Mouse (Mus musculus) spleen, embryonic (tissue): ENCODE measurements around the gene Trim25.

Experiments
- CTCF ChIA-PET: fragments of 350-600 bp; sonication (Branson Sonifier 250); formaldehyde crosslinking; loops from one replicate; lab custom pipeline; 2022; lab: Charles Lee

Trim25 gene

GRCm38 (mm10) chr11:89021687-89022086 is 22.5 kb downstream of the Trim25 start:
- CTCF ChIA-PET: interaction anchor here (0.6 to 0.8 kb wide), 2 partner anchors 14 to 21 kb away, joined by 3 read pairs; no protein-coding TSS in a partner anchor

- CTCF ChIA-PET: interaction anchor here (0.6 to 0.8 kb wide), 3 partner anchors 15 to 39 kb away, joined by 3 read pairs; no protein-coding TSS in a partner anchor
These were observed 23.1 kb downstream of the Trim25 start for GRCm38 (mm10) chr11:89022120-89022731.

GRCm38 (mm10) chr11:89023477-89023876 is 24.3 kb downstream of the Trim25 start:
- CTCF ChIA-PET: interaction anchor here (0.7 kb wide), 1 partner anchor 31 kb away, joined by 3 read pairs; no protein-coding TSS in a partner anchor

- CTCF ChIA-PET: interaction anchor here (0.7 kb wide), 1 partner anchor 32 kb away, joined by 3 read pairs; no protein-coding TSS in a partner anchor
These were observed 25.2 kb downstream of the Trim25 start for GRCm38 (mm10) chr11:89024181-89024881.

GRCm38 (mm10) chr11:89025603-89026002 is 26.4 kb downstream of the Trim25 start:
- CTCF ChIA-PET: interaction anchor here (0.7 kb wide), 1 partner anchor 33 kb away, joined by 3 read pairs; no protein-coding TSS in a partner anchor

GRCm38 (mm10) chr11:89026117-89026516 is 26.9 kb downstream of the Trim25 start:
- CTCF ChIA-PET: interaction anchor here (0.7 kb wide), 1 partner anchor 470 kb away, joined by 4 read pairs; no protein-coding TSS in a partner anchor

- CTCF ChIA-PET: no interaction called here
These were observed 28.8 kb downstream of the Trim25 start for GRCm38 (mm10) chr11:89027955-89028361.

- CTCF ChIA-PET: interaction anchor here (0.6 kb wide), 1 partner anchor 38 kb away, joined by 3 read pairs; the partner anchor contains the start of gene Dgke
These were observed 29.8 kb downstream of the Trim25 start for GRCm38 (mm10) chr11:89028871-89029405.

GRCm38 (mm10) chr11:89030552-89030951 is 31.4 kb downstream of the Trim25 start:
- CTCF ChIA-PET: no interaction called here

- CTCF ChIA-PET: interaction anchor here (0.5 kb wide), 1 partner anchor 843 kb away, joined by 5 read pairs; no protein-coding TSS in a partner anchor
These were observed 32.0 kb downstream of the Trim25 start for GRCm38 (mm10) chr11:89031189-89031588.

GRCm38 (mm10) chr11:89034592-89034991 is 35.4 kb downstream of the Trim25 start:
- CTCF ChIA-PET: interaction anchor here (1.2 kb wide), 1 partner anchor 41 kb away, joined by 3 read pairs; no protein-coding TSS in a partner anchor

- CTCF ChIA-PET: no interaction called here
These were observed 36.4 kb downstream of the Trim25 start for GRCm38 (mm10) chr11:89035552-89035951.

- CTCF ChIA-PET: interaction anchor here (0.9 to 1.4 kb wide), 2 partner anchors 42 to 53 kb away, joined by 3 to 6 read pairs; no protein-coding TSS in a partner anchor
These were observed 39.3 kb downstream of the Trim25 start for GRCm38 (mm10) chr11:89038496-89038895.

- CTCF ChIA-PET: interaction anchor here (0.9 to 1.4 kb wide), 3 partner anchors 43 to 55 kb away, joined by 3 to 6 read pairs (median 6); no protein-coding TSS in a partner anchor
These were observed 40.1 kb downstream of the Trim25 start for GRCm38 (mm10) chr11:89039325-89039724.

- CTCF ChIA-PET: interaction anchor here (0.6 to 1.3 kb wide), 2 partner anchors 44 to 73 kb away, joined by 4 to 5 read pairs; no protein-coding TSS in a partner anchor
These were observed 41.9 kb downstream of the Trim25 start for GRCm38 (mm10) chr11:89041073-89041472.

- CTCF ChIA-PET: no interaction called here
These were observed 43.9 kb downstream of the Trim25 start for GRCm38 (mm10) chr11:89043046-89043445.

GRCm38 (mm10) chr11:89045501-89045900 is 46.3 kb downstream of the Trim25 start:
- CTCF ChIA-PET: interaction anchor here (0.6 to 1.3 kb wide), 3 partner anchors 13 to 37 kb away, joined by 3 to 20 read pairs (median 3); no protein-coding TSS in a partner anchor

GRCm38 (mm10) chr11:89046021-89046420 is 46.8 kb downstream of the Trim25 start:
- CTCF ChIA-PET: interaction anchor here (0.6 to 1.3 kb wide), 3 partner anchors 12 to 37 kb away, joined by 3 to 20 read pairs (median 3); no protein-coding TSS in a partner anchor

- CTCF ChIA-PET: no interaction called here
These were observed 52.6 kb downstream of the Trim25 start for GRCm38 (mm10) chr11:89051767-89052166.

GRCm38 (mm10) chr11:89055931-89056690 is 56.9 kb downstream of the Trim25 start:
- CTCF ChIA-PET: no interaction called here
